Mouse (Mus musculus) heart, embryonic 14.5 days (tissue): ENCODE results near the gene Dtymk. TPM values are rescaled to one million over a fixed set of nuclear protein-coding genes. Genes with fewer than 3 reads are reported as not detected.
A peak's percentile ranks its signal among the peaks of the same experiment; 100 is the strongest.

Experiments used
- ATAC-seq: fragments of 200-750 bp; cut with Nextera tagmentation; 2 replicates; pipeline ENCODE4 v1.8.0; 2017; ENCODE audit warnings: low read depth, moderate TSS enrichment; ENCODE audit not compliant: insufficient number of reproducible peaks, insufficient read depth, low FRiP score
- H3K27ac ChIP-seq, 2 experiments: fragments of 200-500 bp in 1 of 2; fragments of 300-500 bp in 1 of 2; sonication (generic) in 1 of 2; replicated peaks in 1 of 2; 2 replicates each; pipeline ENCODE4 v1.5.1; 2012 to 2014; ENCODE audit warnings: low read depth in 2 of 2, low read length in 2 of 2, control low read depth in 1 of 2, mild to moderate bottlenecking in 1 of 2, mixed read lengths in 1 of 2; ENCODE audit not compliant: control insufficient read depth in 1 of 2, insufficient read depth in 1 of 2
- H3K27me3 ChIP-seq: fragments of 300-500 bp; sonication (generic); 2 replicates; pipeline ENCODE4 v1.6.1; 2014; ENCODE audit warnings: mild to moderate bottlenecking, low read length, control low read depth; ENCODE audit not compliant: control insufficient read depth, insufficient read depth
- H3K36me3 ChIP-seq: fragments of 300-500 bp; sonication (generic); 2 replicates; pipeline ENCODE4 v1.6.1; 2014; ENCODE audit warnings: mild to moderate bottlenecking, control low read depth, low read length, mixed read lengths; ENCODE audit not compliant: control insufficient read depth, insufficient read depth
- H3K4me1 ChIP-seq, 2 experiments: fragments of 200-500 bp in 1 of 2; fragments of 300-500 bp in 1 of 2; sonication (generic) in 1 of 2; 2 replicates each; pipeline ENCODE4 v1.6.1; 2012 to 2014; ENCODE audit warnings: low read length in 2 of 2, control low read depth in 1 of 2, mixed read lengths in 1 of 2; ENCODE audit not compliant: control insufficient read depth in 2 of 2, insufficient read depth in 2 of 2
- H3K4me2 ChIP-seq: fragments of 300-500 bp; sonication (generic); 2 replicates; pipeline ENCODE4 v1.6.1; 2014; ENCODE audit warnings: mild to moderate bottlenecking, low read length
- H3K4me3 ChIP-seq, 2 experiments: fragments of 200-500 bp in 1 of 2; fragments of 300-500 bp in 1 of 2; sonication (generic) in 1 of 2; 2 replicates each; pipeline ENCODE4 v1.5.1; 2012 to 2014; ENCODE audit warnings: low read length in 2 of 2, mild to moderate bottlenecking in 2 of 2, control low read depth in 1 of 2, low read depth in 1 of 2, moderate library complexity in 1 of 2; ENCODE audit not compliant: control insufficient read depth in 1 of 2, insufficient read depth in 1 of 2
- H3K9ac ChIP-seq: fragments of 300-500 bp; sonication (generic); 2 replicates; pipeline ENCODE4 v1.6.1; 2014; ENCODE audit warnings: mild to moderate bottlenecking, low read length
- H3K9me3 ChIP-seq: fragments of 300-500 bp; sonication (generic); 2 replicates; pipeline ENCODE4 v1.6.1; 2016; ENCODE audit warnings: low read length, control low read depth; ENCODE audit not compliant: control insufficient read depth
- WGBS: fragments of 180-500 bp; shearing (Covaris S2); extraction: QIAGEN DNeasy Blood & Tissue Kit; methylation state at CpG from one replicate; pipeline ENCODE4 v1.1.7; 2014; 5-methylcytosine and 5-hydroxymethylcytosine counted together
- polyA plus RNA-seq: library from polyadenylated mRNA; unstranded; fragments of >200 nt; fragmentation: Nextera tagmentation; extraction: Ambion mirVana; gene quantifications from 2 replicates; pipeline ENCODE4 v1.2.1, GENCODE M21; 2014

The Dtymk gene
- polyA plus RNA-seq, 1 experiment from 2014 or later, result 167 TPM

GRCm38 (mm10) chr1:93754573-93755290, 47.0 kb downstream of the Dtymk start, which contains the start of gene Thap4:
Thap4 (minus strand) TSS chr1:93754864.
- Histone ChIP-seq H3K4me1 (peaks cover 0 to 18% of the 10 kb centered on the region in 2 experiments; a peak in 3 of 4 replicates), H3K4me2 (peak within 1 kb of the TSS; percentile 85), H3K27me3 (no peaks in the 10 kb centered on the region), H3K9me3 (no peaks in the 10 kb centered on the region), H3K36me3 (peaks cover 10% of the 10 kb centered on the region), H3K27ac (peak within 1 kb of the TSS; percentile 68 to 82), H3K4me3 (peak within 1 kb of the TSS; percentile 62 to 83), H3K9ac (peak within 1 kb of the TSS; percentile 91)
- peak; percentile 90 for ATAC-seq
- under 1% methylated on average over 86 of the region's 121 CpGs for WGBS

GRCm38 (mm10) chr1:93753911-93754572, 47.7 kb downstream of the Dtymk start:
- Histone ChIP-seq H3K4me3 (peak overlapping the region; percentile 62 to 83), H3K27me3 (no peaks in the 10 kb centered on the region), H3K36me3 (peaks cover 17% of the 10 kb centered on the region), H3K9me3 (no peaks in the 10 kb centered on the region), H3K4me1 (peaks cover 0 to 18% of the 10 kb centered on the region in 2 experiments; a peak in 3 of 4 replicates), H3K9ac (peak overlapping the region; percentile 91), H3K27ac (peak overlapping the region; percentile 68 to 82), H3K4me2 (peak overlapping the region; percentile 85)
- ATAC-seq, result peak; percentile 9
- under 1% methylated on average over 59 of the region's 59 CpGs for WGBS

- Histone ChIP-seq H3K9ac (no peak within 1 kb of the TSS), H3K27ac (no peak within 1 kb of the TSS), H3K9me3 (no peaks in the 10 kb centered on the region), H3K27me3 (no peaks in the 10 kb centered on the region), H3K4me2 (no peak within 1 kb of the TSS), H3K36me3 (peaks cover 29% of the 10 kb centered on the region), H3K4me1 (peaks cover 0 to 13% of the 10 kb centered on the region in 2 experiments; a peak in 3 of 4 replicates), H3K4me3 (no peak within 1 kb of the TSS)
- 83% methylated on average over 6 of the region's 6 CpGs for WGBS
- no peak for ATAC-seq
Measured at GRCm38 (mm10) chr1:93751290-93751689, 50.4 kb downstream of the Dtymk start, which contains the start of gene Atg4b. Atg4b (plus strand) TSS chr1:93751500.

GRCm38 (mm10) chr1:93748539-93748938, 53.2 kb downstream of the Dtymk start:
- no peak for ATAC-seq
- peaks cover 33% of the 10 kb centered on the region for H3K36me3 ChIP-seq
- H3K9me3 ChIP-seq, result no peaks in the 10 kb centered on the region
- H3K27ac ChIP-seq, result no peak overlapping the region
- peaks cover 3 to 9% of the 10 kb centered on the region in 2 experiments; a peak in 3 of 4 replicates for H3K4me1 ChIP-seq
- no peak overlapping the region for H3K4me3 ChIP-seq
- no peak overlapping the region for H3K9ac ChIP-seq
- 92% methylated on average over 1 of the region's 1 CpGs for WGBS
- no peaks in the 10 kb centered on the region for H3K27me3 ChIP-seq
- H3K4me2 ChIP-seq, result no peak overlapping the region

GRCm38 (mm10) chr1:93746179-93746578, 55.6 kb downstream of the Dtymk start:
- Histone ChIP-seq H3K27ac (no peak overlapping the region; a peak in 1 of 4 replicates), H3K9ac (no peak overlapping the region), H3K4me2 (no peak overlapping the region), H3K4me1 (peaks cover 7 to 16% of the 10 kb centered on the region in 2 experiments), H3K36me3 (peaks cover 33% of the 10 kb centered on the region), H3K4me3 (no peak overlapping the region), H3K9me3 (no peaks in the 10 kb centered on the region), H3K27me3 (no peaks in the 10 kb centered on the region)
- 64% methylated on average over 5 of the region's 5 CpGs for WGBS
- no peak for ATAC-seq

GRCm38 (mm10) chr1:93742910-93743309, 58.8 kb downstream of the Dtymk start:
- Histone ChIP-seq H3K4me2 (no peak overlapping the region), H3K27me3 (no peaks in the 10 kb centered on the region), H3K36me3 (0 out of 2 replicates have a peak, but pooled peaks cover 7% of the 10 kb centered on the region), H3K9me3 (no peaks in the 10 kb centered on the region), H3K4me3 (no peak overlapping the region), H3K9ac (no peak overlapping the region), H3K4me1 (peaks cover 10 to 20% of the 10 kb centered on the region in 2 experiments), H3K27ac (no peak overlapping the region)
- ATAC-seq, result no peak
